Mouse (Mus musculus) kidney, adult 2 months (tissue): ENCODE measurements at regions not wholly inside any gene's neighbourhood (a gene's known extent, or its start where the extent isn't known, plus 50 kb on each side); places are given as distances from the start of the nearest gene placed in this dataset.

Experiments used
- DNase-seq: peaks from one replicate; pipeline ENCODE4 v3.0.0; 2021
- H3K27ac ChIP-seq: fragments of 200-500 bp; 2 replicates; pipeline ENCODE4 v1.5.1; 2012; ENCODE audit warnings: low read depth, low read length, control low read depth, inconsistent platforms; ENCODE audit not compliant: insufficient read depth
- H3K27me3 ChIP-seq: fragments of 200-500 bp; replicated peaks from 2 replicates; pipeline ENCODE4 v1.6.1; 2012; ENCODE audit warnings: mild to moderate bottlenecking, moderate library complexity, low read length, inconsistent platforms; ENCODE audit not compliant: control insufficient read depth, insufficient read depth
- H3K36me3 ChIP-seq: fragments of 200-500 bp; 2 replicates; pipeline ENCODE4 v1.6.1; 2012; ENCODE audit warnings: mild to moderate bottlenecking, moderate library complexity, low read length, inconsistent platforms; ENCODE audit not compliant: control insufficient read depth, insufficient read depth
- H3K4me1 ChIP-seq: fragments of 200-500 bp; 2 replicates; pipeline ENCODE4 v1.6.1; 2011; ENCODE audit warnings: low read length; ENCODE audit not compliant: control insufficient read depth, insufficient read depth
- H3K4me3 ChIP-seq: fragments of 200-500 bp; 2 replicates; pipeline ENCODE4 v1.5.1; 2011; ENCODE audit warnings: mild to moderate bottlenecking, low read depth, low read length, control low read depth; ENCODE audit not compliant: insufficient read depth
- CTCF ChIP-seq: fragments of 200-500 bp; conservative IDR thresholded peaks from 2 replicates; pipeline ENCODE4 v1.5.1; 2011; ENCODE audit warnings: low read depth, mild to moderate bottlenecking, control low read depth, low read length, moderate library complexity, mixed read lengths; ENCODE audit not compliant: insufficient read depth, insufficient read length
- POLR2A ChIP-seq: fragments of 200-500 bp; IDR thresholded peaks from one replicate; pipeline ENCODE4 v1.6.1; 2011; ENCODE audit warnings: low read depth, low read length, control low read depth
- WGBS: fragments of 180-500 bp; shearing (Covaris S2); methylation state at CpG from one replicate; pipeline ENCODE4 v1.1.7; 2018; 5-methylcytosine and 5-hydroxymethylcytosine counted together

DNA sequence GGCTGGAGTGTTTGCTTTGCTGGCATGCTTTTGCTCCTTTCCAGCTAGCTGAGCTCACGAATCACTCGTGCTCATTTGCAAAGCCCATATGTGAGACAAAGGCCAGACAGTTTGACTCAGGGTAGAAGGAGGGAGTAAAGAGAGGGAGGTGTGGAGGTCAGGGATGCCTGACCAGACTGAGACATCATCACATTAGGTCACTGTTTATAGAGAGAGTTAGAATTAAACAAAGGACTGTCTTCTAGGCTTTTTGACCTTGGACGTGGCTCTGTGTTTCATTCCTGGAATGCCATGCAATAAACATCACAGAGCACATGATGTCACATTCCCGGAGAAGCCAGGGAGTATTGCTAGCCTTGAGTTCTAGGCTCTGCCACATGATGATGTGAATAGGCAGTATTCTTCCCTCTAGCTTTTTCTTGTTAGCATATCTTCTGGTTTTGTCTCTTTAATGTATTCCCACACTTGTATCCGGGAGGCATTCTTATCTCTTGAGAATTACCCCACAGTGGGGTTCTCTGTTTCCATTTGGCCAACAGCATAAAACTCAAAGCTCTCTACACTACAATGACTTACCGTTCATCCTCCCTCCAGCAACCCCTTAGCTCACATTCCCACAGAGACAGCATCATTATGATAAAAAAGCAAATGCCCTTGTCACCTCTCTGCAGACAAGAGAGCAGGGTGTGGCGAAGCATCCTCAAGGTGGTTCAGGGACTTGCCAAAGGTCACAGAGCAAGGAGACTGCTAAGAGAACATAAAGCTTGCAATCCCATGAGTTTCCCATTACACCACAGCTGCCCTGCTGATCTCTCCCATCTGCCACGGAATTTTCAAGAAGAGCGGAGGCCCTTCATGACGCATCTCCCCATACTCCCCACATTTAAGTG is 301.3 kb downstream of the Cd83 start:
- Histone ChIP-seq H3K27ac (no peak overlapping the region), H3K4me1 (peaks cover 4% of the 10 kb centered on the region; the same call in 1 of the 2 replicates), H3K27me3 (no peaks in the 10 kb centered on the region; the same call in 1 of the 2 replicates), H3K4me3 (no peak overlapping the region), H3K36me3 (no peaks in the 10 kb centered on the region)
- 64% methylated on average over 10 of the region's 10 CpGs for WGBS
- DNase-seq: peak; percentile 17
- no peak for TF ChIP-seq POLR2A
- no peak for TF ChIP-seq CTCF

DNA sequence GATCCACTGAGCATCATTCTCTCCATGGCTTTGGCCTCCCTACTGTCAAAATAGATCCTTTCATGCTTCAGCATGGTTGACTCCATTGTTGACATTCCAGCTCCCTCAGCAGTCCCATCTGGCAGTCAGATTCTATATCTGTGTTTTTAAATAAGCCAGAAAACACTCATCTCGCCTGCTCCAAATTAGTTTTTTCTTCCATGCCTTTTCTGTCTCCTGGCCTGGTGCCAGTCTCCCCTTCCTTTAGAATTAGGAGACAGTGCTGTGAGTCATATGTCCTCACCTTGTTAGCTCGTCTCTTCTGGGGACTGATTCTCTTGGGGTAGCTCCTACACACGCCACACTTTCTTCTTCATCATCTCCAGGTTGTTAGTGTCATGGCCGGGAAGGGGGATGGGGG is 302.2 kb downstream of the Cd83 start:
- Histone ChIP-seq H3K4me1 (peaks cover 4% of the 10 kb centered on the region; the same call in 1 of the 2 replicates), H3K4me3 (no peak overlapping the region), H3K36me3 (no peaks in the 10 kb centered on the region), H3K27ac (no peak overlapping the region), H3K27me3 (no peaks in the 10 kb centered on the region)
- WGBS: 71% methylated on average over 4 of the region's 4 CpGs
- TF ChIP-seq POLR2A (no peak), CTCF (no peak)
- DNase-seq: no peak

DNA sequence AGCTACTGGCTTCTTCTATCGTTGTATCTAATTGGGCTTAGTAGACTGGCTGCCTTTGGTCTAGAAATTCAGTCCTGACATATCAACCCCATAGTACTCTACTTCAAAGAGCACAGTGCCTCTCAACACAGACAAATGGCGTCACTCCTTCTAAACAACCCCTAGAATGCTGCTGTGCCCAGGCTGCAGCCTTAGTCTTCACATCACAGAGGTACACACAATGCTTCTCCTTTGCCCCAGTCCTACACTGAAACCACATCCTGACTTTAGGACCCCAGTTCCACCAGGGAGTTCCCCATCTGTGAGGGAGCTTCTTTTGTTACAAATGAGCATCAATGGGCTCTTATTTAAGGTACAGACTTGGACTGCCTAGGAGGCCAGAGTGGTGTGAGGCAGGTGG is 312.6 kb downstream of the Cd83 start:
- H3K27ac ChIP-seq: no peak overlapping the region
- H3K4me1 ChIP-seq: no peaks in the 10 kb centered on the region
- TF ChIP-seq CTCF (no peak), POLR2A (no peak)
- H3K4me3 ChIP-seq: no peak overlapping the region
- WGBS: 87% methylated on average over 2 of the region's 2 CpGs
- DNase-seq: no peak
- H3K27me3 ChIP-seq: no peaks in the 10 kb centered on the region
- no peaks in the 10 kb centered on the region for H3K36me3 ChIP-seq

DNA sequence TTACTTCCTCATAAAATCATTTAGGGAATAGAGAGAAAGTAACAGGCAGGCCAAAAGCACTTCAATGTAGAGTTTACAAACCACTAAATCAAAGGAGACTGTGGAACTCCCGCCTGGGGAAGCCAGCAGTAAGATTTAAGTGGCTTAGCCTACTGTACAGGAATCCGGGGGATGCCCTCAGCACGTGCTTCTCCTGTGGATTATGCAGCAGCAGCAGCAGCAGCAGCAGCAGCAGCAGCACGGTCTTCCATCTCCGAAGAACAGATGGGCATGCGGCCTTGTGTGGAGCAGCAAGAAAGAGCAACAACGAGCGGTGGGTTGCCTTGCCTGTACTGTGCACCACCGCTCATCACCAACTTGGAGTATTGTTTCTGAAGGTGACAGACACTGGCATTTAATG is 314.9 kb downstream of the Cd83 start:
- Histone ChIP-seq H3K27ac (no peak overlapping the region), H3K4me1 (no peaks in the 10 kb centered on the region), H3K27me3 (no peaks in the 10 kb centered on the region), H3K36me3 (no peaks in the 10 kb centered on the region), H3K4me3 (no peak overlapping the region)
- TF ChIP-seq POLR2A (no peak), CTCF (no peak)
- no peak for DNase-seq
- WGBS: 71% methylated on average over 9 of the region's 9 CpGs

DNA sequence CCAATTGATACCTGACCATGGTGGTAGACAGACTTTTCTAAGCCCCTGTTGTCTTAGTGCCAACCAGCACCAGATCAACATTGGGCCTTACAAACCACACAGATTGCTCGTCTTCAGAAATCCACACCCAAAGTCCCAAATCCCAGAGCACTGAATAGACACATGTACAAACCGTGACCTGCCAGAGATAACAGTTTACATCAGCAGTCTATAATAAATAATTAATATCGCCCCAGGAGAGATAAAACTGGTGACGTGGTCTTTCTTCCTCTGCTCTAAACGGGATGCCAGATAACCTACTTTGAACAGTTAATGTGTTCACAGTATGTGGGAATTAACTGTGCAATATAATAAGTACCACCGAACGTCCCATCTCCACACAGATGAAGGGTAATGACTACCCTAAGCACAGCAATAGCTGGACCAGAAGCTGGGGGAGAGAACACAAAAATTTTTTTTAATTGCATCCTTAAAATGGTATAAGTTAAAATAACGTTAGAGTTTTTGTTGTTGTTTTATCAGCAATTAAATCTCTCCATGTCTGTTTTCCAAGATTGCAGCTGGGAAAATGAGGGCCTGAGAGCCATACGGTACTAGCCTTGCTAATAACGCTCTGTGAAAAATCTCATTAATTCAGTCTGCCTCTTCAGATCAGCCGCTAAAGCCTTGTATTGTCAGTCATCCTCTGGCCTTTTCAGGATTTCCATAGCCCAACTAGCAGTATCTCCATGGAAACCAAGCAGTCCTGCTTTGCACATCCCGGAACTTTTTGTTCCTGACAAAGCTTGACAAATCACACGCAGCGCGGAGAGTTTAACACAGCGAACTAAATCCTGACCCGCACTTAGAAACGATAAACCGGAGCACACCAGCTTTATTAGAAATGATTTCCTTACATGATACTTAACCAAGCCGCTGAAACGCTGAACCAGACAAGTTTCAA is 315.8 kb downstream of the Cd83 start:
- Histone ChIP-seq H3K36me3 (no peaks in the 10 kb centered on the region), H3K27me3 (no peaks in the 10 kb centered on the region), H3K27ac (no peak overlapping the region), H3K4me3 (no peak overlapping the region), H3K4me1 (no peaks in the 10 kb centered on the region)
- TF ChIP-seq CTCF (no peak), POLR2A (no peak)
- 53% methylated on average over 21 of the region's 21 CpGs for WGBS
- DNase-seq: no peak

DNA sequence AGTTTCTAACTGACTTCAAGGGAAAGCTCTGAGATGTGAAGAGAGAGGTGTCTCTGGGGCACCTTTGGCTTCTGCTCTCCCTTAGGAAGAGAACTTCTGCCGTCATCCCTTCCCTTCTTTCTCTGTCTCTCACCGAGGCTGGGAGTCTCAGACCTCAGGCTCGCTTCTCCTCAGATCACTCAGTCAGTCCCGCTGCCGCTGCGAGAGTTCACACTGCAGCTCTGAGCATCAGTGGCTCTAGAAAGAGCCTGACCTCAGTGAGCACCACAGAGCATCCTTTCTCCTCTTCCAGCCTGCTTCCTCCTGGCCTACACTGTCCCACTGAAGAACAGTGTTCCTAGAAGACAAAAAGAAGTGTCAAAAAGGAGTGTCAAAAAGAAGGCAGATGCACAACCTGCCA is 316.6 kb downstream of the Cd83 start:
- H3K36me3 ChIP-seq: no peaks in the 10 kb centered on the region
- no peaks in the 10 kb centered on the region for H3K4me1 ChIP-seq
- H3K27me3 ChIP-seq: no peaks in the 10 kb centered on the region
- no peak overlapping the region for H3K4me3 ChIP-seq
- no peak overlapping the region for H3K27ac ChIP-seq
- no peak for DNase-seq
- 64% methylated on average over 6 of the region's 6 CpGs for WGBS
- TF ChIP-seq POLR2A (no peak), CTCF (no peak)

DNA sequence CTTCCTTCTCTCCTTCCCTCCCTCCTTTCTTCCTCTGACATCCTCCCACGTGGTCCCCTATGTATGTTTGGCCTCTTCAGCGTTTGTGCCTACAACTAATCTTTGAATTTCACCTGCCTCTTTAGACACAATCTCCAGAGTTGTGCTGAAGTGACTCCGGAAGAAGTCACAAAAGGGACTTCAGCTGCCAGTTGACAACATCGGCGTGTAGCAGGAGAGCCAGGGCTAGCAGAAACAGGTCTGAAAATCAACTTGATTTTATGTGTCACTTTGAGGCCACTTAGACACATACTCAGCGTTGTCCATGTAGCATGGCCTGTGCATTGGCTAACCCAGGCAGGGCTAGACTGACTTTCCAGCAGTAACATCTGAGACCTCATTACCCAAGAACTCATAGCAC is 317.2 kb downstream of the Cd83 start:
- no peak for DNase-seq
- 82% methylated on average over 6 of the region's 6 CpGs for WGBS
- Histone ChIP-seq H3K4me3 (no peak overlapping the region), H3K36me3 (no peaks in the 10 kb centered on the region), H3K27me3 (no peaks in the 10 kb centered on the region), H3K27ac (no peak overlapping the region), H3K4me1 (no peaks in the 10 kb centered on the region)
- no peak for TF ChIP-seq POLR2A
- TF ChIP-seq CTCF: no peak
